Mouse (Mus musculus): ENCODE measurements around the gene Arhgef17. TPM values are rescaled to one million over a fixed set of nuclear protein-coding genes. Genes with fewer than 3 reads are reported as not detected.
A peak's percentile ranks its signal among the peaks of the same experiment; 100 is the strongest.

The Arhgef17 gene
- polyA plus RNA-seq, 1 experiment from 2014 or later = 6.4 TPM

- WGBS = 93% methylated on average over 10 of the region's 10 CpGs
- no peaks in the 10 kb centered on the region for H3K9me3 ChIP-seq (replicated peaks)
- H3K27me3 ChIP-seq (ENCODE audit: low read depth, poor library complexity, severe bottlenecking) = no peaks in the 10 kb centered on the region
- H3K27ac ChIP-seq (replicated peaks) = no peak overlapping the region
- peaks cover 37% of the 10 kb centered on the region for H3K4me1 ChIP-seq
- no peak for DNase-seq (ENCODE audit: low spot score)
- no peak overlapping the region for H3K4me3 ChIP-seq
- peaks cover 38% of the 10 kb centered on the region for H3K36me3 ChIP-seq
These were observed 25.7 kb downstream of the Arhgef17 start for GRCm38 (mm10) chr7:100906029-100906789.

GRCm38 (mm10) chr7:100905037-100905436 lies 26.9 kb downstream of the Arhgef17 start:
- H3K4me1 ChIP-seq = peaks cover 26% of the 10 kb centered on the region
- no peak for DNase-seq (ENCODE audit: low spot score)
- no peak overlapping the region for H3K27ac ChIP-seq (replicated peaks)
- no peaks in the 10 kb centered on the region for H3K27me3 ChIP-seq (ENCODE audit: low read depth, poor library complexity, severe bottlenecking)
- H3K36me3 ChIP-seq = peaks cover 35% of the 10 kb centered on the region
- no peak overlapping the region for H3K4me3 ChIP-seq
- no peaks in the 10 kb centered on the region for H3K9me3 ChIP-seq (replicated peaks)
- WGBS = 95% methylated on average over 7 of the region's 7 CpGs

GRCm38 (mm10) chr7:100904612-100905011 lies 27.3 kb downstream of the Arhgef17 start:
- 95% methylated on average over 5 of the region's 5 CpGs for WGBS
- no peak overlapping the region for H3K4me3 ChIP-seq
- peaks cover 22% of the 10 kb centered on the region for H3K4me1 ChIP-seq
- no peaks in the 10 kb centered on the region for H3K9me3 ChIP-seq (replicated peaks)
- H3K27ac ChIP-seq (replicated peaks) = 0 out of 2 replicates have a peak overlapping the region, but pooled peaks have one; percentile 42
- DNase-seq (ENCODE audit: low spot score) = no peak
- no peaks in the 10 kb centered on the region for H3K27me3 ChIP-seq (ENCODE audit: low read depth, poor library complexity, severe bottlenecking)
- H3K36me3 ChIP-seq = peaks cover 34% of the 10 kb centered on the region

GRCm38 (mm10) chr7:100902451-100903137 lies 29.3 kb downstream of the Arhgef17 start:
- Histone ChIP-seq H3K4me1 (peaks cover 3% of the 10 kb centered on the region), H3K36me3 (peaks cover 33% of the 10 kb centered on the region), H3K4me3 (no peak overlapping the region), H3K9me3 (replicated peaks) (no peaks in the 10 kb centered on the region), H3K27me3 (ENCODE audit: low read depth, poor library complexity, severe bottlenecking) (no peaks in the 10 kb centered on the region), H3K27ac (replicated peaks) (no peak overlapping the region)
- 83% methylated on average over 9 of the region's 9 CpGs for WGBS
- DNase-seq (ENCODE audit: low spot score) = no peak

- peaks cover 3% of the 10 kb centered on the region; the same call in 1 of the 2 replicates for H3K27me3 ChIP-seq (ENCODE audit: low read depth, poor library complexity, severe bottlenecking)
- WGBS = 81% methylated on average over 5 of the region's 5 CpGs
- H3K9me3 ChIP-seq (replicated peaks) = no peaks in the 10 kb centered on the region
These were observed 34.1 kb downstream of the Arhgef17 start for GRCm38 (mm10) chr7:100897828-100898227.

GRCm38 (mm10) chr7:100894833-100895226 lies 37.1 kb downstream of the Arhgef17 start:
- no peak for DNase-seq (ENCODE audit: low spot score)
- H3K27me3 ChIP-seq (ENCODE audit: low read depth, poor library complexity, severe bottlenecking) = peaks cover 3% of the 10 kb centered on the region; the same call in 1 of the 2 replicates
- WGBS = 4% methylated on average over 12 of the region's 12 CpGs
- H3K9me3 ChIP-seq (replicated peaks) = no peaks in the 10 kb centered on the region
- H3K36me3 ChIP-seq = peaks cover 20% of the 10 kb centered on the region
- peak overlapping the region; percentile 80 for H3K27ac ChIP-seq (replicated peaks)
- H3K4me1 ChIP-seq = peaks cover 30% of the 10 kb centered on the region
- H3K4me3 ChIP-seq = peak overlapping the region; percentile 70

More at GRCm38 (mm10) chr7:100897828-100898227, 34.1 kb downstream of the Arhgef17 start:
- DNase-seq (ENCODE audit: low spot score) = no peak
- H3K36me3 ChIP-seq = peaks cover 24% of the 10 kb centered on the region
- peaks cover 28% of the 10 kb centered on the region for H3K4me1 ChIP-seq
- no peak overlapping the region for H3K27ac ChIP-seq (replicated peaks)
- no peak overlapping the region for H3K4me3 ChIP-seq

- H3K9me3 ChIP-seq (replicated peaks) = no peaks in the 10 kb centered on the region
- H3K27me3 ChIP-seq (ENCODE audit: low read depth, poor library complexity, severe bottlenecking) = peaks cover 3% of the 10 kb centered on the region; the same call in 1 of the 2 replicates
- H3K4me3 ChIP-seq = peak overlapping the region; percentile 70
- WGBS = 4% methylated on average over 53 of the region's 53 CpGs
- H3K4me1 ChIP-seq = peaks cover 30% of the 10 kb centered on the region
- peak overlapping the region; percentile 80 for H3K27ac ChIP-seq (replicated peaks)
- H3K36me3 ChIP-seq = peaks cover 26% of the 10 kb centered on the region
- DNase-seq (ENCODE audit: low spot score) = peak; percentile 49
These were observed 37.7 kb downstream of the Arhgef17 start for GRCm38 (mm10) chr7:100894057-100894832.

- H3K4me3 ChIP-seq = peak overlapping the region; percentile 70
These were observed 38.5 kb downstream of the Arhgef17 start for GRCm38 (mm10) chr7:100893249-100894056.

GRCm38 (mm10) chr7:100886535-100886934 lies 45.4 kb downstream of the Arhgef17 start:
- Histone ChIP-seq H3K4me1 (no peaks in the 10 kb centered on the region), H3K27me3 (ENCODE audit: low read depth, poor library complexity, severe bottlenecking) (no peaks in the 10 kb centered on the region), H3K9me3 (replicated peaks) (no peaks in the 10 kb centered on the region), H3K4me3 (no peak overlapping the region), H3K36me3 (peaks cover 79% of the 10 kb centered on the region), H3K27ac (replicated peaks) (no peak overlapping the region)
- peak; percentile 50 for DNase-seq (ENCODE audit: low spot score)
- WGBS = 31% methylated on average over 3 of the region's 3 CpGs

More at GRCm38 (mm10) chr7:100893249-100894056, 38.5 kb downstream of the Arhgef17 start:
- Histone ChIP-seq H3K27me3 (ENCODE audit: low read depth, poor library complexity, severe bottlenecking) (peaks cover 3% of the 10 kb centered on the region; the same call in 1 of the 2 replicates), H3K9me3 (replicated peaks) (no peaks in the 10 kb centered on the region), H3K36me3 (peaks cover 34% of the 10 kb centered on the region), H3K27ac (replicated peaks) (peak overlapping the region; percentile 80), H3K4me1 (peaks cover 30% of the 10 kb centered on the region)
- DNase-seq (ENCODE audit: low spot score) = no peak
- WGBS = 70% methylated on average over 20 of the region's 20 CpGs

- no peak overlapping the region for H3K4me3 ChIP-seq
- H3K27ac ChIP-seq (replicated peaks) = no peak overlapping the region
- WGBS = 91% methylated on average over 4 of the region's 4 CpGs
- H3K9me3 ChIP-seq (replicated peaks) = no peaks in the 10 kb centered on the region
- no peak for DNase-seq (ENCODE audit: low spot score)
- peaks cover 87% of the 10 kb centered on the region for H3K36me3 ChIP-seq
- no peaks in the 10 kb centered on the region for H3K27me3 ChIP-seq (ENCODE audit: low read depth, poor library complexity, severe bottlenecking)
- H3K4me1 ChIP-seq = peaks cover 6% of the 10 kb centered on the region
These were observed 47.4 kb downstream of the Arhgef17 start for GRCm38 (mm10) chr7:100884460-100884859.

- Histone ChIP-seq H3K27me3 (ENCODE audit: low read depth, poor library complexity, severe bottlenecking) (no peaks in the 10 kb centered on the region), H3K4me3 (no peak overlapping the region), H3K4me1 (peaks cover 9% of the 10 kb centered on the region), H3K27ac (replicated peaks) (no peak overlapping the region), H3K9me3 (replicated peaks) (no peaks in the 10 kb centered on the region), H3K36me3 (peaks cover 92% of the 10 kb centered on the region)
- 95% methylated on average over 4 of the region's 4 CpGs for WGBS
- no peak for DNase-seq (ENCODE audit: low spot score)
These were observed 50.0 kb downstream of the Arhgef17 start for GRCm38 (mm10) chr7:100881950-100882349.

- WGBS = 92% methylated on average over 9 of the region's 9 CpGs
- no peaks in the 10 kb centered on the region for H3K9me3 ChIP-seq (replicated peaks)
- no peak for DNase-seq (ENCODE audit: low spot score)
- peaks cover 9% of the 10 kb centered on the region for H3K4me1 ChIP-seq
- no peak overlapping the region for H3K27ac ChIP-seq (replicated peaks)
- H3K36me3 ChIP-seq = peaks cover 96% of the 10 kb centered on the region
- H3K27me3 ChIP-seq (ENCODE audit: low read depth, poor library complexity, severe bottlenecking) = no peaks in the 10 kb centered on the region
- H3K4me3 ChIP-seq = no peak overlapping the region
These were observed 50.4 kb downstream of the Arhgef17 start for GRCm38 (mm10) chr7:100881531-100881930.
